Mouse (Mus musculus) c-Kit-negative CD71-positive TER-119-positive erythroid progenitor cells, embryonic 14.5 days (primary cell): ENCODE results near the gene Gpm6b.

Experiments
- DNase-seq: peaks from one replicate; pipeline ENCODE4 v3.0.0-alpha.2; 2013; ENCODE audit warnings: low read depth, low spot score

Gene Gpm6b

DNA sequence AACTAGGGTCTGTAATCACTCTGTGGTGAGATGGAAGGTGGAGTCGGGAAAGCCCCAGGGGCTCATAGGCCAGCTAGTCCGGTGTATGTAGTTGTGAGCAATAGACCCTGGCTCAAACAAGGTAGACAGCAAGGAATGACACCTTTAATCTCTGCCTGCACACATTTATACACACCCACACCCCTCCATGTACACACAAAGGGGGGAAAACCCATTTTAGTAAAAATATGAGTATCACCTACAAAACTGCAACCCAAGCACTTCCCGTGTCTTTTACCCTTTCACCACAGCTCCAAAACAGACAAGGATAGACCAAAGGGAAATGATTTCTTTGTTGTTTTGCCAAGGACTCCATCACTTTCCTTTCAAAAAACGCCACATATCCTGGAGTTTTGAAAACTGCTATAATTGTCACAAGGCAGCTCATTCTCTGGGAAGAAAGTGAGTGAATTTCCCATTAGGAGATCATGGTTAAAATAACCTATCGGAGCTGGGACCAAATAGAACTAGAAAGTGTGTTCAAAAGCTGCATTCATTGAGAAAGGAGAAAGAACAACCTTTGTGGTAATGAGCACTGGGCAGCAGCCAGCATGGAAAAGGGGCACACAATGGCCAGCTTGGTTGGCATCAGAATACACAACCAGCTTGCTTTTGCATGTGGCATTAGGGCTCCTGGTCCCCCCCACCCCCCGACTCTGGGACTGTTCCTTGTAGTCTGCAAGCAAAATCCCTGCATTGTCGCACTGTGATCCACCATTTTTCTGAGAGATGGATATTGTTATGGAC is 68.9 kb downstream of the Gpm6b start:
- DNase-seq: no peak

DNA sequence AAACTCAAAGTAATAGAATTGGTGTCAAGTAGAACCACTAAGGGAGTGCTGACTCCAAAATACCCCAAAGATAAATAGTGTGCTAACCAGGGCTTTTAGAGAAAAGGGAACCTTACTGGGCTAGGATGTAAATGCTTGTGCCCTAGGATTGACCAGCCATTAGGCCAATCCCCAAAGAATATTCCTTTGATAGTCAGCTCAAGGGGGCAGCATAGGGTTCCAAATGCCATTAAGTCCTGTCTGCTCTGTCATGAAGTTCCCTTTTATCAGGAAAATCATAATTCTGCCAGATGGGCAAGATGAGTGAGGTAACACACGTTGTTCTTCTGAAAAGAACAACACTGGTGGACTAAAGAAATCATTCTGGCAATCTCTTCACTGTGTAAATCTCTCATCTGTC is 70.1 kb downstream of the Gpm6b start:
- no peak for DNase-seq

DNA sequence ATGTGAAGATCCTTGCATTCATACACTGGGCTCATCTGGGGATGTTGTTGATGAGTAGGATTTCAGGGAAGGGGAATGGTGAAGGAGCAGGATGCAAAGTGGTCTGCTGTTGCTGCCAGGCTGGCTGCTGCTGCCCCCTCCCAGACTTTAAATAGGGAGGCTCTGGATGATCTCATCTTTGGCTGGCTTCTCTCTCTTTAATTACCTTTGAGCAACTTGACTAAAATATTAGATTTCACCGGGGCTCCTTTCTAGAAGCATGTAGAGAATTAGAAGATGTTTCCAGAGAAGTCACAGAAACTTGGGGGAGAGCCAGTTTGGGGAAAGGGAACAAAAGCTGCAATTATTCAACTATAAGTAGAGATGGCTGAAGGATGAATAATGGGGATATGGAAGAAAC is 76.5 kb downstream of the Gpm6b start:
- no peak for DNase-seq

DNA sequence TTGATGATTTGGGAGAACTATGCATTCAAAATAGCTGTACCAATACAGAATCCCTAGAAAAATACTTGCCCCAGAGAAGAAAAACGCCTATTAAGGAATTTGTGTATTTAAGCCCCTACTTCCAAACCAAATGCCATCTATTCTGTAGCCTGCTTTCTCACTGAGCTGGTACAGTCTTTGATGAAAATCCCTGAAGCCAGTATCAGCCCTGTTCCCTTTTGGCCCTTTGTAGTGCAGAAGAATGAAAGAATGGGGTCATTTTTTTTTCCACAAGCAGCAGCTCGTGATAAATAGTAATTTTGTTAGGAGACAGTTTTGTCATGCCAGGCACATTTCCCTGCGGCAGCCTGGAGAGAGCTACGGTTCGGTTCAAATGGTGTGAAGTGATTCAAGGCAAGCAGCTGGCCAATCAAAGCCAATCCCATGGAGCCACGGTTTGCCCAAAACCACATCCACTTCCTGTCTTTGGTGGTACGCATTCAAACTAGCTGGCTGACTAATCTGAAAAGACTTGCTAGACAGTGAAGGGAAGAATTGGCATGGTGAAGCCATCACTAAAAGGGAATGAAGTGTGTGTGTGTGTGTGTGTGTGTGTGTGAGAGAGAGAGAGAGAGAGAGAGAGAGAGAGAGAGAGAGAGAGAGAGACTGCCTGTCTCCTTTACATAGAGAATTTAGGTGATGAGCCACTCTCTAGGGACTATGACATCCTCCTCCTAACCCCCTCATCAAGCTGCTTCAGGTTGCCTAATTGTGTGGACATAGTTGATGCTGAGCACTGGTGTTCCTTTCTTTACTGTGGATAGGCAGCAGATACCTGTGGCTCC is 78.1 kb downstream of the Gpm6b start:
- DNase-seq: no peak

DNA sequence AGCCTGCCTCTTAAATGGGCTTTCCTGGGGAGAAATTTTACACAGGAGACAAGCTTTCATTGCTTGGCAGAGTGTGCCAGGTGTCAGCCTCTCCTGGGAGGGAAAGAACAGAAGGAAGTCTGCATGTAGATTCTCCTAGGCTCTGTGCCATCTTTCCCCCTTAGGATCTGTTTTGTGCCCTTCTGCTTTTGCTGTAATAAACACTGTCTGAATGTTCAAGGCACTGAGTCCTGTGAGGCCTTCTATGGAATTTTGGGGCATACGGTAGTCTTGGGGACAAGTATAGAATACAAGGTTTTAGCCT is 78.6 kb downstream of the Gpm6b start:
- no peak for DNase-seq

DNA sequence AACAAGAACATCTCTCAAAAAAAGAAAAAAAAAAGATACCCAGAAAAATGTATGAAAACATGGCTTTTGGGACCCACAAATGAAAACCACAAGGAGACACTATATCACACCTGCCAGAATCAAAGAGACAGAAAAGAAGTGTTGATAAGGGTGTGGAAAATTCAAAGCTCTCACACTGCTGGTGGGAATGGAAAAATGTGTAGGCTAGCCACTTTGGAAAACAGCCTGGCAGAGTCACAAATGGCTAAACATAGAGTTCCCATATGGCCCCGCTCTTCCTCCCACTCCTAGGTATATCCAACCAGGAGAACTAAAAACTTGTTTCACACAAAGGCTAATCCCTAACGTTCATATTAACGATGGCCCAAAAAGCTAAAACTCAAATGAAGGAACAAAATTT is 84.5 kb downstream of the Gpm6b start:
- DNase-seq: no peak

DNA sequence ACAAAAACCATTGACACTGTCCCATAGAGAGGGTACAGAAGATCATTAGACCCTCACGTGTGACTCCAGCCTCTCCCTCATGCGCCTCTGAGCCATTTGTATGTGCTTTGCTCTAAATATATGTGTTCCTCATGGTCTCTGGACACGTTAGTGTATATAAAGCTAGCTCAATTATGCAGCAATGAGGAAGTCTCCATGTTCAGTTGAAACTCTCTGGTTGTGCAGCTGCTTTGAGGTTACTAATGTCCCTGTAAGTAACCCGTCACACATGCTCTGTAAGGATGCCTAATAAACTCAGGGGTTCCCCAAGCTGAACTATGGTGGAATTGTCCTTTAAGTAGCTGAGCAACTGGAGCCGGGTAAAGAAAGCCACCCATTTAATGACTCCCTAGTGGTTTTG is 88.9 kb downstream of the Gpm6b start:
- DNase-seq: no peak

DNA sequence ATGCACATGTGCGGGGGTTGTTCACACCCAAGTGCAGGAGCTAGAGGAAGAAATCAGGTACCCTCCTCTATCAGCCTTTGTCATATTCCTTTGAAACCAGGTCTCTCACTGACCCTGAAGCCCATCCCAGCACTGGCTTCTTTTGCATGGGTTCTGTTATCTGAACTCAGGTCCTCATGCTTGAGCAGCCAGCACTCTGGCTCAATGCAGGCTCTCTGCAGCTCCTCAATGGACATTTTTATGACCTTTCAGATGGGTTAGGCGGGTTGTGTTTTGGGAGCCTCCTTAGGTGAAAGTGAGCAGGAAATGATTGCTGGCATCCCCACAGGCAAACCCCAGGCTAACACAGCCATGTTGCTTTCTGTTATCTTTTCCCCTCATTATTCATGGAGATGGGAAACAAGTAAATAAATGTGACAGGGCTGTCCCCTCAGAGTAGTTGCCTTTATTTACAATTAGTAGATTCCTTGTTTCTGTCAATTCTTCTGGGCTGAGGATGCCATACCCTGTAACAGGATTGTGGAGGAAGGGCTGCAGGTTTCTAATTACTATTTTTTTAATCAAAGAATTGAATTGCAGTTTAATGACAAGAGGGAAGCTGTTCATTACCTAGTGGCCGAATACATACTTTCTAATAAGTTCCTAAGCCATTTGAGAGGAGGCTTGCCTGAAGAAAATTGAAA is 89.6 kb downstream of the Gpm6b start:
- DNase-seq: no peak

DNA sequence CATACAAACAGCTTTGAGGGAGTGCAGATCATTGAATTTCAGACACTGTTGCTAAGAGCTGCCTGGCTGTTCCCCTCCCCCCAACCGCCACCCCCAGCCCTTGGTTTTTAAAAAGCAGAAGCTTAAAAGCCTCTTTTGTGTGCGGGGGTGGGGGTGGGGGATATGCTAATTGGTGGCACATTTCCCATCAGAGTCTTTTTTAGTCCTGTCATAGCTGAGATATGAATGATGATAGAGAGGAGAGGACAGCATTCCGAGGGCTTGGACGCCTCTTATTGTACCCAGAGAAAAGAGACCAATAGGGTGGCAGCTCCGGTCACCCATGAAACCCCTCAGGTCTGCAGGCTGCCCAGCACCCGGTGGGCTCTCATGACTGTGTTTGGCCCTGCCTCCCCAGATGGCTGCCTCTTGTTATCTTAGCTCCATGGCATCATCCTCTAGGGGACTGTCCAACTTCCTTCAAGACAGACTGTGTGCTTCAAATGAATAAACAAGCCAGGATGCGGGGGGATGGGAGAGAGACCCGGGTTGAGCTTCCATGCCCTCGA is 90.3 kb downstream of the Gpm6b start:
- DNase-seq: no peak

DNA sequence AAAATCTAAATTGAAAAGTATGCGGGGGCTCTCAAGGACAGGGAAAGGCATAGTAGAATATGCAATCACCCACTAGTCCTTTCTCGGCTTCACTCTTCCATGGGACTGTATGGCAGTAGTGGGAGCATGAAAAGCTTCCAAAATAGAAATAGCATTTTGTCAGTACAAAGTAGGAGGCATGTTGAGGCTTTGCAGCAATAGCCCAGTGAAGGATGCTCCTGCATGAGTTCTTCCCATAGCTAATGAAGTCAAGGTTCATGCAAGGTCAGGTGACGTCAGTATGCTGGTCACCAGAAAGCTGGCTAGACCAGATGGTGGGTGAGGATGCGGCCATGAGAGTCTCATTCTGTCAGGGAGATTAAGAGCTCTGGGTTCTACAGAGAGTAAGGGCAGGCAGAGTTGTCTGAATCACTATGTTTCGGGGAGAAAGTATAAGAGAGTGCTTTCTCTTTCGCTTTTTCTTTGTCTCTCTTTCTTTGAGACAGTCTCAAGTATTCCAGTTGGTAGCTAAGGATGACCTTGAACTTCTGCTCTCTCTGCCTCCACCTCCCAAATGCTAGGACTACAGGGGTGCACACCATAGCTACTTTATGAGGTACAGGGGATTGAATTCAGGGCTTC is 95.9 kb downstream of the Gpm6b start:
- no peak for DNase-seq

DNA sequence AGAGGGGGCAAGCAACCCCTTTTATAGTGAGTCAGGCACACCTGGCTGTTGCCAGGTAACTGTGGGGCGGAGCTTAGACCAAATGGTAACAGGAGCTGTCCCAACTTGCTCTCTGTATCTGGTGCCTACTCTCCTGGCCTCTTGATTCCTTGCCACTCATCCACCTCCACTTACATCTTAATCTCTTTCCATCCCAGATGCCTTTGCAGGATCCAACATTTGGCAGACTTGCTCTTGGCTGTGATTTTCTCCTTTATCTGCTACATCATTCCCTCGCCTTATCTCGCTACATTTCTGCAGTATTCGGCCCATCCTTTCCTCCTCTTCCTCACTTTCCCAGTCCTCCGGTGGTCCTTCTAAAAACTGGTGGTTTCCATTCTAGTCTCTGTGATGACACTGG is 99.6 kb downstream of the Gpm6b start:
- no peak for DNase-seq

DNA sequence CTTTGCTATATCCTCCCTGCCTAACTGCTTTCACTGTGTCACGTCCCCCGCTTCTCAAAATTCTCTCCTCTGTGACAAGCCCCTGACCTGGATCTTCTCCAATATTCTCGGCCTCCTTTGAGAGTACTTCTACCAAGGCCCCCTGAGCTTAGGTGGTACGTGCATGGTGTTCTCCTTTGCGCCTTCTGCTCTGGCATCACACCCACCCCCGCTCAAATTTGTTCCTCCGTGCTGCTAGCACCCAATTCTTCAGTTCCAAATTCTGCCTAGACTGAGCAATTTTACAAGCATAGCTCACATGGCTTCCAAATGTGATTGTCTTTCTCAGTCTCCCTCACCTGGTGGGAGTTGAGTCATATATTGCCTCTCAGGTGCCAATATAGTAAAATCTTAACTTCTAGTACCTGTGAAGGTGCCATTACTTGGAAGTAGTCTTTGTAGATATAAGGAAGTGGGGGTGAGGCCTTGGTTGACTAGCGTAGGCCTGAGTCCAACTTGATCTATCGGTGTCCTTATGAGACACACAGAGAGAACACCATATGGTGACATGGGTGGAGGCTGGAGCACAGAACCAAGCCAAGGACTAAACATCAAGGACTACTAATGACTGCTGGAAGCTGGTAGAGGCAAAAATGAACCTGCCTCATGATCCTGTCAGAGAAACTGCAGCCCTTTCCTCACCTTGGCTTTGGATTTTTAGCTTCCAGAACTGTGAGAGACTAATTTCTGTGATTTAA is 100.2 kb downstream of the Gpm6b start:
- no peak for DNase-seq

DNA sequence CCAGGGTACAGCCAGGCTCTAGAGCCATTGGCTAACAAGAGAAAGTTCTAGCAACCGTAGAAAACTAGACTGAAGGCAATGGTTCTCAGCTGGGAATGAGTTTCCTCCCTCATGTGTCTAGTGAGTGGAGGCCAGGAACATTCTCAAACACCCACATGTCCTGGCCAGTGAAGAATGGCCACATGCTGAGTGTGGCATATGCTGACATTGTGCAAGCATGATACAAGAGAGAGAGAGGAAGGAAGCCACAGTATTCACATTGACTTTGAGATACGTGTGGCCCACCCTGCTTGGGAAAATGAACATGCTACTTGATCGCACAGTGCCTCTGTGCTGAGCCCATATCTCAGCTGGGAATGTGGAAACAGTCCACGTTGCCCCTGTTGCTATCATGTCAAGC is 101.2 kb downstream of the Gpm6b start:
- no peak for DNase-seq

DNA sequence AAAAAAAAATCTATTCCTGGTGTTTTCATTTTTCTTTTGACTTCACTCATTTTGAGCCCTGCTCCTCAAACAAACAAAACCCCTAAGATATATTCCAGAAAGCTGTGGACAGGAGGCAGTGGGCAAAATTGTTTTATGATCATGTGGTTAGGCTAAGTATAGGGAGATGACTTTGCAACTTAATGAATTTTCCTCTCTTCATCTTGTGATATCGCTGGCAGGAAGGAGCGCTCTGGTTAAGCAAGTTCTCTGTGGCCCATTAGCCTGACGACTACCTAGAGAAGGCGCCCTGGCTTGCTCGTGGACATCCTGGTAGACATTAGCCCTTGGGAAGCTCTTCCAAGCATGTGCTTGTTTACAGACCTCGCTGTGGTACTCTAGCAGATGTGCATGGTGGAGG is 103.1 kb downstream of the Gpm6b start:
- DNase-seq: no peak

DNA sequence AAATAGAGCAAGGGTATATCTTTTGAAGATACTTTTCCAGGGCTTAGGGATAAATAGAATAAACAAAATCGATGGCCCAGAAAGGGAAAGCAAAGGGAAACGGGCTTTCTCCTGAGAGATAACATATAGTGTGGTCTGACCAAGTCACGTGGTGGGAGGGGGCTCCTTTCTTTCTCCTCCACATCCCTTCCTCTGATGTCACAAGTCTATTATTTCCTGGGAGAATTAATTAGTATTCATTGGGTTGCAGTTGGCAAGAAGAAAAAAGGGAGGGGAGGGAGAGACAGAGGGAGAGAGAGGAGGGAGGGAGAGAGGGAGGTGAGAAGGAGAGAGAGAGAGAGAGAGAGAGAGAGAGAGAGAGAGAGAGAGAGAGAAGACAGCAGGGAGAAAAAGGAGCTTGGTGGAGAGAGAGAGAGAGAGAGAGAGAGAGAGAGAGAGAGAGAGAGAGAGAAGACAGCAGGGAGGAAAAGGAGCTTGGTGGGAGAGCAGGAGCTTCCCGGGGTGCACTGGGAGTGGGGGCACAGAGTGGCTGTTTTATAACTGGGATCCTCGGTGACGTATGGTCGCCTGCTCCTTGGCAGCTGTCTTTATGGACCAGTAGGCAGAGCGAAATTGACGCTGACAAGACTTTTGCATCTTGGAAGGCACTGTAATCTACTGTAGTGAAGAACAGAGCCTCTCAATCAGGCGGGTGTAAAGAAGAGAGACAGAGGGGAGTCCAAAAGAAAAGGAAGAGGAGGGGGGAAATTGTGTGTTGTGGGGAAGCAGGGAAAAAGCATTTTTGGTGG is 105.7 kb downstream of the Gpm6b start:
- DNase-seq: no peak

DNA sequence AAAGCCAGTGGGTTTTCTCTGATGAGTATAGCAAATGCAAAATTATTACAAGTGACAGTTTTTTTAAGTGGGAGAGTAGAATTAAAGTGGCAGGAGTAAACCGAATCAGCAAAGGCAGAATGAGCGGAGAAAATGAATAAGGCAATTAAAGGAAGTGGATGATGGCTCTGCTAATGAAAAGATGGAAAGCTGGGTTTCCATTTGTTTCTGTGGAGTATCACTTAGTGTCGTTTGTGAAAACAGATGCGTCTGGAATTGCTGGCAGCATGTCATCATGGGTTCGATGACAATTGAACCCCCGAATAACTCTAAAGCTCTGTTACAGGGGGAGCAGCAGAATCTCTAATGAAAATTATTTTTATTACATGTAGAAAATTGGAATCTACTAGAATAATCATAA is 109.4 kb downstream of the Gpm6b start:
- DNase-seq: no peak

DNA sequence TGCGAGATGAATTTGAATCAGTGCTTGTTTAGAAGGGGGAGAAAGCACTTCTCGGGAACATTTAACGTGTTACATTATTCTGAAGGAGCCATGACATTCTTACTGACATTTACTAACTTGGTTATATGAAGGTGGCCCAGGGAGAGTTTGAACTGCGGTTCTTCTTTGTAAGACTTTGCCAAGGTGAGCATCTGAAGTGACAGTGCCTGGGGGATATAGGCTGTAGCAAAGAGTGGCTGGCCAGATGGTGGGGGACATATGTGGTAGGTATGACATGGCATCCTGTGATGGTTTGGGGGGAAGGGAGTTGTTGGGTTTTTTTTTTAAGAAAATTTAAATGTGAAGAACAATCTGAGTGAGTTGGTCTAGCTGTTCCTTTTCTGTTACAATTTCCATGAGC is 109.9 kb downstream of the Gpm6b start:
- DNase-seq: no peak

DNA sequence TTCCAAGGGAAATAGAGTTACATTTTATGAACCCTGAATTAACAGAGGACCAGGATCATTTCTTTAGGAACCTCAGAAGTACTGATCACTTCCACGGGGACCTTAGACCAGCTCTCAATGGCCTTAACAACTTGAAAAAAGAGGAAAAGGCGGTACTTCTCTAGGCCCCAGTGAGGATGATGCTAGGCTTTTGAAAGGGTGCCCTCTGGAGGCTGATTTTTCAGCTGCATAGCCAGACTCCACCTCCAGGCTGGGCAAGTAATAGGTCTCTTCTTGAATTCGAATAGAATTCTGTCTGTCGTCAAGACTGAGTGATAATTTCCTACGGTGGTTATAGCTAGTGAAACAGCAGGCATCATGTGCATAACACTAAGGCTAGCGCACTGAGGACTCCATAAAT is 113.1 kb downstream of the Gpm6b start:
- no peak for DNase-seq

DNA sequence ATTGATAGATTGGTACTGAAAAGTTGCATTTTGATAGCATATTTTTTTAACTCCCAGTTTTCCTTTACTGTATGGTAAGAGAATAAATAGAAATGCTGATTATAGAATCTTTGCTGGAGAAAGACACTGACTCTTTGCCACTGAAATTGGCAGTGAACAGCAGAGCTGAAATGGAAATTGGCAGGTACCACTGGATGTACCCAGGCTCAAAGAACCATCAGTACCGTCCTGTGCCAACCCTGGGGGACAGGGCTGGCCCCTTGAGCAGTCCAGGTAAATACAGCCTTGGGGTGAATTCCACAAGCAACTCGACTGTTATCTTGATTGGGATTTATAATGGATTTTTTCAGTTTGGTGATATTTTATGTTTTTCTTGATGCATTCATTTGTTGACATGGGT is 114.7 kb downstream of the Gpm6b start:
- no peak for DNase-seq

DNA sequence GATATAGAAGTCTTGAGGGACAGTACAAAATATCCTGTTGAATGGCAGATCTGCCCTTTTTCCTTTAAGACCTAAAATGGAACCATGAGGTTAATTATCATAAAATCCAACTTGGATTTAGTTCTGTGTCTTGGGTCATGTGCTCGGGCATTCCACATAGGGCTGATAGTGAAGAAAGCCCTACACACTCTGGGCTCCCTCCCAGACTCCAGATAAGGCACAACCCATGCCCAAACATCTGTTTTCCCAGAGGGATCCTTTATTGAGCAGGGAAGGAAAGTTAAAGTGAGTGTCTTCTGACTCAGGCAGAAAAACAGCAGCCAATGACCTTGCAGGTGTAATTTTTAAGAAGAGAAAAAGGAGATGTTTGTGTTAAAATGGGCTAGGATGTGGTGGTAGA is 116.2 kb downstream of the Gpm6b start:
- DNase-seq: no peak

DNA sequence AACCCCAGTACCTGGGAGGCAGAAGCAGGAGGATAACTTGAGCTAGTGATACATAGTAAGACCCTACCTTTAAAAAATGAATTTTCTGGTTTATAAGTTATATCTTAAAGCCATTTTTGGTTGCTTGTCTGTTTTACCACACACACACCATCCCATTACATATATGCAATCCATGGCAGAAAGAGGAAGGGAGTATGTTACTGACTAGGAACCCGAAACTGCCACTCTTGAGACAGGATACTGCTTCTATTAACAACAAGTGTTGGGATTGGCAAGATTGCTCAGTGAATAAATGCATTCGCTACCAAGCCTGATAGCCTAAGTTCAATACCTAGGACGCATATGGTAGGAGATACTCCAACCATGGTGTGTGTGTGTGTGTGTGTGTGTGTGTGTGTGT is 117.6 kb downstream of the Gpm6b start:
- DNase-seq: no peak
